Mouse (Mus musculus) liver, embryonic 12.5 days (tissue): ENCODE results near the gene Ces2e. TPM values are rescaled to one million over a fixed set of nuclear protein-coding genes. Genes with fewer than 3 reads are reported as not detected.
"Not testable (repeated sequence)": the region's sequence is repeated elsewhere in the genome, so short reads cannot be mapped to it uniquely, and the experiment has no call there.

ENCODE experiments used
- ATAC-seq: fragments of 200-750 bp; cut with Nextera tagmentation; 2 replicates; pipeline ENCODE4 v1.8.0; 2017; ENCODE audit warnings: moderate number of reproducible peaks, mild to moderate bottlenecking, moderate library complexity
- H3K27ac ChIP-seq: fragments of 300-500 bp; sonication (generic); 2 replicates; pipeline ENCODE4 v1.5.1; 2016; ENCODE audit warnings: mild to moderate bottlenecking
- H3K27me3 ChIP-seq: fragments of 300-500 bp; sonication (generic); replicated peaks from 2 replicates; pipeline ENCODE4 v1.6.1; 2016; ENCODE audit warnings: mild to moderate bottlenecking, moderate library complexity
- H3K36me3 ChIP-seq: fragments of 300-500 bp; sonication (generic); 2 replicates; pipeline ENCODE4 v1.6.1; 2016; ENCODE audit warnings: mild to moderate bottlenecking, moderate library complexity
- H3K4me1 ChIP-seq: fragments of 300-500 bp; sonication (generic); 2 replicates; pipeline ENCODE4 v1.6.1; 2016
- H3K4me2 ChIP-seq: fragments of 300-500 bp; sonication (generic); 2 replicates; pipeline ENCODE4 v1.6.1; 2016; ENCODE audit warnings: mild to moderate bottlenecking, moderate library complexity
- H3K4me3 ChIP-seq: fragments of 300-500 bp; sonication (generic); 2 replicates; pipeline ENCODE4 v1.5.1; 2016; ENCODE audit warnings: mild to moderate bottlenecking, moderate library complexity
- H3K9ac ChIP-seq: fragments of 300-500 bp; sonication (generic); 2 replicates; pipeline ENCODE4 v1.6.1; 2016; ENCODE audit warnings: mild to moderate bottlenecking, moderate library complexity
- H3K9me3 ChIP-seq: fragments of 300-500 bp; sonication (generic); replicated peaks from 2 replicates; pipeline ENCODE4 v1.6.1; 2016; ENCODE audit warnings: mild to moderate bottlenecking, moderate library complexity
- WGBS: fragments of 180-500 bp; shearing (Covaris S2); methylation state at CpG from one replicate; pipeline ENCODE4 v1.1.7; 2016; ENCODE audit not compliant: insufficient replicate concordance; 5-methylcytosine and 5-hydroxymethylcytosine counted together
- polyA plus RNA-seq: library from polyadenylated mRNA; unstranded; fragments of >200 nt; fragmentation: Nextera tagmentation; extraction: Ambion mirVana; gene quantifications from 2 replicates; pipeline ENCODE4 v1.2.1, GENCODE M21; 2016

Gene Ces2e
- polyA plus RNA-seq = 0.14 and 0.19 TPM in 2 replicates

DNA sequence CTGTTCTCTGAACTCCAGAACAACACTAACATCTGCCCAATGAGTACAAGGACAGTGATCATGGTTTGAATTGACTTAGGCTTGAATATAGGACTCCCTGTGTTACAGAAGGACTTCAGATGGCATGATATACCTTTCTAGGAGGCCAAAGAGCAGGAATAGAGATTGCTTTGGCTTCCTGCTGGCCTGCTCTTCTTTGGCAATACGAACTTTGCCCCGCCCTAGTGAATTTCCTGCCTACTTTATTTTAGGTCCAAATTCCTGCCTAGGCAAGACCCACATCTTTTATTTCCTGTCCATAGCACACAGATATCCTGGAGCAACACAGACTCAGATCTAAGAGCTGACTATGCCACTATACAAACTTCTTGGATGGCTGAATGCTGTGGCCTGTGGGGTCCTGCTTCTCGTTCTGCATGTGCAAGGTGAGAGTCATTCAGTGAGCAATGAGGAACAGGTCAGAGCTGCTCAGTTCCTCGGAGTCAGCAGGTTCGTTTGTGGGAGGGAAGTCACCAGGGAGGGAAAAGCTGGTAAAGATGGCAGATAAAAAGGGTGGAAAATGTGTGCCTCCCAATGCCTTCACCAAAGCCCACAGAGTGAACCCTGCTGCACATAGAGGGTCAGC, at the start of gene Ces2e:
TSS of gene Ces2e (plus strand) at position 289 of the 625 bp plus-strand sequence.
- no peaks in the 10 kb centered on the region for H3K9me3 ChIP-seq
- no peak within 1 kb of the TSS for H3K27ac ChIP-seq
- 40% methylated on average over 5 of the region's 5 CpGs for WGBS
- H3K36me3 ChIP-seq = no peaks in the 10 kb centered on the region
- no peaks in the 10 kb centered on the region for H3K27me3 ChIP-seq
- H3K4me2 ChIP-seq = no peak within 1 kb of the TSS
- H3K4me1 ChIP-seq = no peaks in the 10 kb centered on the region
- no peak within 1 kb of the TSS for H3K4me3 ChIP-seq
- no peak for ATAC-seq
- H3K9ac ChIP-seq = no peak within 1 kb of the TSS

DNA sequence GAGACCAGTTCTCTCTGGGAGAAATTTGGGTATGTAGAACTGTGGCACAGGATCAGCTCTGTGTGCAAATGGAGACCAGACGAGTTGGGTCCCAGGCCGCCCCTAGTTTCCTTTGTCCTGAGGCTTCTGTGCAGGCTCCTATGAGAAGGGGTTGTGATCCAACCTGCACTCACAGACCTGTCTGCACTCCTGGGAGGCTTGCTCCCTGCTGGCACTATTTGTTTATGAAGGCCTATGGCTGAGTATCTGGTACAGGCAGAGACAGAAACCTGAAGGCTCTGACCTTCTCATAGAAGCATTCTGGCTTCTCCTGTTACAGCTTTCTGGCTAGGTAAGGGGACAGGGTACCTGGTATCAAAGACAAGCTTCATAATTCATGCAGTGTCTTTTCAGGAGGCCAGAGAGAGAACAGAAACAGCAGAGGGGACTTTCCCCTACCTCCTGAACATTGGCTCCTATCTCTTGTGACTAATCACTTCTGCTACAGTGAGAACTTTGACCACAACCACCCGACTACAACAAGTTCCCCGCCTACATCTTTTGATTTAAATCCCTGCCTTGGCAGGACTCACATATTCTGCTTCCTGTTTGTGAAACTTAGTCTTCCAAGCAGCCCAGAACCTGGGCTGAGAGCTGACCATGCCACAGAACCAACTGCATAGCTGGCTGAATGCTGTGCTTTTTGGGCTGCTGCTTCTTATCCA, 39.7 kb upstream of the Ces2e start:
- not testable (repeated sequence) for H3K27me3 ChIP-seq, H3K4me3 ChIP-seq, H3K9ac ChIP-seq, H3K9me3 ChIP-seq, H3K36me3 ChIP-seq, H3K4me2 ChIP-seq, ATAC-seq, H3K27ac ChIP-seq, H3K4me1 ChIP-seq
- no CpG with 5 or more reads among the region's 4 CpGs for WGBS

DNA sequence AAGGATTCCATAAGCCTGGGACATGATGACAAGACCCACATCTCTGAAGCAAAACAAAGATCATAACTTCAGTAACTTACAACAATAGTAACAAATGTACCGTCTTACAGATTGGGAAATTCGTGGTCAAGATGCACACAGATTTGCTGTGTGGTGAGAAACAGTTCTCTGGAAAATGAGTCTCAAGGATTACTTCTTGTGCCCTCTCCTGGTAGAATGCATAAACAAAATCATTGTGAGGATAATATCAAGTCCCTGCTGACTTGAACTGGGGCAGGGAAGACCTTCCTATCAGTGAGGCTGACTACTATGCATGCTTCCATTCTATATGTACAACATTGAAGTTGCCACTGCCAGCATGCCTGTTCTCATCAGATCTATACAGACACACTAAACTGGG, 24.3 kb upstream of the Ces2e start:
- H3K36me3 ChIP-seq = no peaks in the 10 kb centered on the region
- 61% methylated on average over 2 of the region's 2 CpGs for WGBS
- no peak overlapping the region for H3K4me2 ChIP-seq
- H3K9me3 ChIP-seq = no peaks in the 10 kb centered on the region
- no peaks in the 10 kb centered on the region for H3K27me3 ChIP-seq
- H3K9ac ChIP-seq = no peak overlapping the region
- no peak overlapping the region for H3K4me3 ChIP-seq
- H3K27ac ChIP-seq = no peak overlapping the region
- no peak for ATAC-seq
- H3K4me1 ChIP-seq = no peaks in the 10 kb centered on the region

DNA sequence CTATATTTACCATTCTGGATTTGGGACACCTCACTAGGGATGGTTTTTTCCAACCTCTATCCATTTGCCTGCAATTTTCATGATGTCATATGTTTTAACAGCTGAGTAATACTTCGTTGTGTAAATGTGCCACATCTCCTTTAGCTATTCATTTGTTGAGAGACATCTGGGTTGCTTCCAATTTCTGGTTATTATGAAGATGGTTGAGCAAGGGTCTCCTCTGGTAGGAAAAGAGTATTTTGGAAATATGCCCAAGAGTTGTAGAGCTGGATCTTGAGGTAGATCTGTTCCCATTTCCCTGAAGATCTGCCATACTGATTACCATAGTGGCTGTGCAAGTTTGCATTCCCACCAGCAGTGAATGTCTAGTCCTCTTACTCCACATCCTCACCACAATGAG, 18.9 kb upstream of the Ces2e start:
- 21% methylated on average over 1 of the region's 1 CpGs for WGBS
- H3K4me3 ChIP-seq = no peak overlapping the region

DNA sequence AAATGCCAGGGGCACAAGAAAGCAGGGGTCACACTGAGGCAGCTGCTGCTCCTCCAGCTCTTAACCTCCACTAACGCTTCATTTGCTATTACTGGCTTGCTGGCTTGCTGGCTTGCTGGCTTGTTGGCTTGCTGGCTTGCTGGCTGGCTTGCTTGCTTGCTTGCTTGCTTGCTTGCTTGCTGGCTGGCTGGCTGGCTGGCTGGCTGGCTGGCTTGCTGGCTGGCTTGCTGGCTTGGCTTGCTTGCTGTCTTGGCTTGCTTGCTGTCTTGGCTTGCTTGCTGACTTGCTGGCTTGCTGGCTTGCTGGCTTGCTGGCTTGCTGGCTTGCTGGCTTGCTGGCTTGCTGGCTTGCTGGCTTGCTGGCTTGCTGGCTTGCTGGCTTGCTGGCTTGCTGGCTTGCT, 17.0 kb upstream of the Ces2e start:
- ATAC-seq, H3K9me3 ChIP-seq, H3K4me2 ChIP-seq, H3K27ac ChIP-seq, H3K4me1 ChIP-seq, H3K4me3 ChIP-seq, H3K36me3 ChIP-seq, H3K27me3 ChIP-seq, H3K9ac ChIP-seq: not testable (repeated sequence)
- 54% methylated on average over 1 of the region's 1 CpGs for WGBS

More for the DNA sequence above, 18.9 kb upstream of the Ces2e start:
- no peaks in the 10 kb centered on the region for H3K27me3 ChIP-seq
- no peaks in the 10 kb centered on the region for H3K9me3 ChIP-seq
- H3K4me2 ChIP-seq = no peak overlapping the region
- ATAC-seq = no peak
- H3K27ac ChIP-seq = no peak overlapping the region
- H3K4me1 ChIP-seq = no peaks in the 10 kb centered on the region
- no peaks in the 10 kb centered on the region for H3K36me3 ChIP-seq
- H3K9ac ChIP-seq = no peak overlapping the region

DNA sequence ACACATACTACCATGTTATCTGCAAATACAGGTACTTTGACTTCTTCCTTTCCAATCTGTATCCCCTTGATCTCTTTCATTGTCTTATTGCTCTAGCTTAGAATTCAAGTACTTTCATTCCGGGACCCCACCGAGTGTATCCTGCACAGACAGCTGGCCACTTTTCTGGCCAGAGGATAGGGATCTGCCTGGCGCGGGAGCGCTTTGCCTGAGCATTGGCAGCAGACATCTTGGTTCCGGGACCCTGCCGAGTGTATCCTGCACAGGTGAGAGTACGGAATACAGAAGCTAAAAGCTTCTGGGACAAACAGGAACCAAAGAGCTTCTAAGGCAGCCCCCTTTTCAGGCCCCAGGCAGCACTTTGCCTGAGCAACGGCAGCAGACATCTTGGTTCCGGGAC, 16.4 kb upstream of the Ces2e start:
- H3K4me3 ChIP-seq, H3K9me3 ChIP-seq, H3K9ac ChIP-seq, ATAC-seq, H3K4me1 ChIP-seq, H3K4me2 ChIP-seq, H3K27ac ChIP-seq, H3K27me3 ChIP-seq, H3K36me3 ChIP-seq: not testable (repeated sequence)
- WGBS = 85% methylated on average over 10 of the region's 10 CpGs

DNA sequence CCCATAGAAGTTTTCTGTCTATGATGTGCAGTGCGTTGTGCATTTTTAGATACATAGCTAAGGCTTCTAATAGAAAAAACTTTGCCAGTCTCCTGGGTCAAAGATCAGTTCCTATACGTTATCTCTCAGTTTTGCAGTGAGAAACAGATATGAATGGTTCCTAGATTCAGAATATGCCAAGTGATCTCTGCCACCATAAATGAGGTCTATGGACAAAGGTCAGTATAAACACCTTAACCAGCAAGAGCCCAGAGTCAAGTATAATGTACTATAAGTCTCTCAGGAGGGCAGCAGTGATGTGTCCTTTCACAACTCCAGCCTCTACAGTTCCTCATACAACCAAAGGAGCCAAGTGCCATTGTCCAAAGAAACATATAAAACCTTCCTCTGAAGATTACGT, 1.2 kb downstream of the Ces2e start:
- H3K9ac ChIP-seq = no peak overlapping the region
- no peak for ATAC-seq
- no peaks in the 10 kb centered on the region for H3K4me1 ChIP-seq
- WGBS = 65% methylated on average over 3 of the region's 3 CpGs
- no peaks in the 10 kb centered on the region for H3K36me3 ChIP-seq
- H3K4me2 ChIP-seq = no peak overlapping the region
- H3K27ac ChIP-seq = no peak overlapping the region
- H3K27me3 ChIP-seq = no peaks in the 10 kb centered on the region
- H3K9me3 ChIP-seq = no peaks in the 10 kb centered on the region
- H3K4me3 ChIP-seq = no peak overlapping the region

DNA sequence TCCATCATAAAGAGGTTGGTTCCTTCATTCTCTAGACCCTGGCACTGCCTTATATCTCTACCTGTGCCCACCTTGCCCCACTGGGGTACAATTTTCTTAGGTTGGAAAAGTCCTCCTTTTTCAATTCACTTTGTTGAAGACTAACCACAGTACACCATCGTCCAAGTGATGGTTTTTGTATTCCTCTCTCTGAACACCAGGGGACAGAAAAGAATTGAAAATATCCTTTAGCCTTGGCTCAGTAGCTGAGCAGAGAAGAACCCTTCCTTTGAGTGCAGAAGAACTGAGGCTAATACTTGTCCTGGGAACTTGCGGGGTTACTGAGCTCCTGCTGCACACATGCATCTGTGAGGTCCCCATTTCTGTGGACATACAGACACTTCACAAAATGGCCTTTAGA, 18.6 kb downstream of the Ces2e start:
- no peaks in the 10 kb centered on the region for H3K9me3 ChIP-seq
- H3K4me2 ChIP-seq = no peak overlapping the region
- no peak overlapping the region for H3K27ac ChIP-seq
- H3K4me1 ChIP-seq = no peaks in the 10 kb centered on the region
- H3K36me3 ChIP-seq = no peaks in the 10 kb centered on the region
- 59% methylated on average over 2 of the region's 2 CpGs for WGBS
- H3K9ac ChIP-seq = no peak overlapping the region
- no peak for ATAC-seq
- H3K27me3 ChIP-seq = no peaks in the 10 kb centered on the region
- no peak overlapping the region for H3K4me3 ChIP-seq

DNA sequence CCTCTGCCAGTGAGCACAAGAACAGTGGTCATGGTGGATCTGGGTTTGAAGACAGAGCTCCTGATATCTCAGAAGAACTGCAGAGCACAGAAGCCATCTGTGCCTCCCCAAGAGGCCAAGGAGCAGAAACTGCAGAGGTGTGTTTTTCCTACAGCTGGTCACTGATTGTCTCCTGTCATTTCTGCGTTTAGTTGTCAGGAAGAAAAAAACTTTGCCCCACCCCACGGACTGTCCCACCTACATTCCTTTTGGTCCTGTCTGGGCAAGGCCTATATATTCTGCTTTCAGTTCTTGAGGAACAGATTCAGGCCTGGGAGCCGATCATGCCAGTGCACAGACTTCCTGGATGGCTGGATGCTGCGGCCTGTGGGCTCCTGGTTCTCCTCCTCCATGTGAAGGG, 21.0 kb downstream of the Ces2e start, which contains the start of gene Ces2f:
TSS of gene Ces2f (plus strand) at position 301 of the 400 bp plus-strand sequence.
- no peak within 1 kb of the TSS for H3K4me3 ChIP-seq
- H3K4me2 ChIP-seq = no peak within 1 kb of the TSS
- H3K9ac ChIP-seq = no peak within 1 kb of the TSS
- H3K9me3 ChIP-seq = no peaks in the 10 kb centered on the region
- no peak for ATAC-seq
- no peaks in the 10 kb centered on the region for H3K27me3 ChIP-seq
- no peak within 1 kb of the TSS for H3K27ac ChIP-seq
- no peaks in the 10 kb centered on the region for H3K4me1 ChIP-seq
- no peaks in the 10 kb centered on the region for H3K36me3 ChIP-seq
- 59% methylated on average over 4 of the region's 4 CpGs for WGBS

DNA sequence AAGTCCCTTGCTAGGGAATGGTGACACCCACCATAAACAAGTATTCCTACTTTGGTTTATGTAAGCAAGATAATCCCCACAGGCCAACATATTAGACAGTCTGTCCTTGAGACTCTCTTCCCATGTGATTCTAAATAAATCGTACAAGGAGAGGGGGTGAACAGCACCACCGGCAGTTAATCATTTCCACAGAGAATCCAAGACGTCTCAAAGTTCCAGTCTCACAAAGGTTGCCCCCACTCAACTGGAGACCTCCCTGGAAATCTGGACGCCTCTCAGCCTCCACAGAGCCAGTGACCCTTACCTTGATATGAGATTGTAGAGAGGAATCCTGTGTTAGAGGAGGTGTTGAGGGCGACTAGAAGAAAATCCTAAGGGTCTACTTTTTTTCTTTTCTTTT, 23.0 kb downstream of the Ces2e start:
- no peak overlapping the region for H3K27ac ChIP-seq
- no peaks in the 10 kb centered on the region for H3K36me3 ChIP-seq
- no peaks in the 10 kb centered on the region for H3K27me3 ChIP-seq
- H3K4me1 ChIP-seq = no peaks in the 10 kb centered on the region
- ATAC-seq = no peak
- no peak overlapping the region for H3K4me3 ChIP-seq
- no peak overlapping the region for H3K4me2 ChIP-seq
- H3K9ac ChIP-seq = no peak overlapping the region
- no peaks in the 10 kb centered on the region for H3K9me3 ChIP-seq
- WGBS = 54% methylated on average over 5 of the region's 5 CpGs

DNA sequence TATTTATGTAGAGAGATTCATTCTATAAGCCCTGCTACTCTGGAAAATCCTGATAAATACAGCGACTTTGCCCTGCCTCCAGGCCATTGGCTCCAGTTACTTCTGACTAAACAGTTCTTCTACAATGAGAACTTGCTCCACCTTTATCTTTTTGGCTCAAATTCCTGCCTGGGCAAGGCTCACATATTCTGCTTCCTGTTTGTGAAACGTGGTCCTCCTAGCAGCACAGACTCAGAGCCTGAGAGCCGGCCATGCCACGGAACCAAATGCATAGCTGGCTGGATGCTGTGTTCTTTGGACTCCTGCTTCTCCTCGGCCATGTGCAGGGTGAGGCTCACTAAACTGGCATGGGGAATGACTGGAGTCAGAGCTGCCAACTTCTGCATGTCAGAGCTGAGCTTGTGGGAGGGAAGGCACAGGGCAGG, 35.5 kb downstream of the Ces2e start, which contains the start of gene Ces2g:
TSS of gene Ces2g (plus strand) at position 182 of the 425 bp plus-strand sequence.
- peak within 1 kb of the TSS; percentile 82 for H3K27ac ChIP-seq
- H3K36me3 ChIP-seq = peaks cover 27% of the 10 kb centered on the region
- H3K9me3 ChIP-seq = no peaks in the 10 kb centered on the region
- peak within 1 kb of the TSS; percentile 64 for H3K9ac ChIP-seq
- WGBS = 31% methylated on average over 5 of the region's 5 CpGs
- H3K27me3 ChIP-seq = no peaks in the 10 kb centered on the region
- H3K4me1 ChIP-seq = peaks cover 28% of the 10 kb centered on the region
- peak within 1 kb of the TSS; percentile 46 for H3K4me2 ChIP-seq
- ATAC-seq = peak; percentile 6; the same call in 1 of the 2 replicates
- H3K4me3 ChIP-seq = peak within 1 kb of the TSS; percentile 57

DNA sequence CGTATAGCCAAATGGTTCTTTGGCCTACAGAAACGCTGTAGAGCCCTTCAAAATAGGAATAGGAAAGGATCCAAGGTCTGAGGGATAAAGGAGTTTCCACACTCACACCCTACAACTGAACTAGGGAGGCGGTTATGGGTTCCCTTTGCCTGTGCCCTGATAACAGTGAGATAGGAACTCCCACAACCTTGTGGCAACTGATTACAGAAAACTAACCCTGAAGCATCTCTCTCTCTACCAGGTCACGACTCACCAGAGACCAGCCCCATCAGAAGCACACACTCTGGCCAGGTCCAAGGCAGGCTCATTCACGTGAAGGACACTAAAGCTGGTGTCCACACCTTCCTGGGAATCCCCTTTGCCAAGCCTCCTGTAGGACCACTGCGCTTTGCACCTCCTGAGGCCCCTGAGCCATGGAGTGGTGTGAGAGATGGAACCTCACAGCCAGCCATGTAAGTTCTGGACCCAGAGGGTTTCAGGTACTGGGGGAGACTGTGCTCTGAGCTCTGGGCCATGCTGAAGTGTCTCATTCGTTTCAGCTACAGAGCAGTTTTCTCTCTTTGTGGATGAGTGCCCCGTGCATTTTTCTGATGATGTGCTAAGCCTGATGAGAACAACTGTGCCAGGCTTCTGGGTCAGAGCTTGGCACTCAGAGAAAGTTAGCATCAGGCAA, 36.3 kb downstream of the Ces2e start:
- no peaks in the 10 kb centered on the region for H3K9me3 ChIP-seq
- H3K4me2 ChIP-seq = peak overlapping the region; percentile 46
- 41% methylated on average over 8 of the region's 8 CpGs for whole genome bisulfite sequencing
- H3K27ac ChIP-seq = peak overlapping the region; percentile 82
- H3K4me3 ChIP-seq = peak overlapping the region; percentile 57
- peaks cover 35% of the 10 kb centered on the region for H3K36me3 ChIP-seq
- peak overlapping the region; percentile 64 for H3K9ac ChIP-seq
- peaks cover 28% of the 10 kb centered on the region for H3K4me1 ChIP-seq
- H3K27me3 ChIP-seq = no peaks in the 10 kb centered on the region
- peak; percentile 98 for ATAC-seq
